Mouse (Mus musculus) myocyte (in vitro differentiated cells): Measurements from ENCODE around the gene Cul1. TPM values are rescaled to one million over a fixed set of nuclear protein-coding genes. Genes with fewer than 3 reads are reported as not detected.

ENCODE experiments used
- H3K27me3 ChIP-seq: one replicate; pipeline ENCODE4 v1.6.1; 2011; ENCODE audit not compliant: control insufficient read depth, insufficient read depth, insufficient read length
- H3K36me3 ChIP-seq: one replicate; pipeline ENCODE4 v1.6.1; 2011; ENCODE audit not compliant: control insufficient read depth, insufficient read depth
- H3K4me2 ChIP-seq: one replicate; pipeline ENCODE4 v1.6.1; 2011; ENCODE audit warnings: low read depth, control low read depth
- H3K4me3 ChIP-seq: one replicate; pipeline ENCODE4 v1.5.1; 2011; ENCODE audit warnings: mild to moderate bottlenecking, control low read depth, moderate library complexity
- H3K79me2 ChIP-seq: one replicate; pipeline ENCODE4 v1.6.1; 2011; ENCODE audit not compliant: control insufficient read depth, insufficient read depth
- H3ac ChIP-seq: one replicate; pipeline ENCODE4 v1.6.1; 2011; ENCODE audit not compliant: control insufficient read depth, insufficient read length
- CEBPB ChIP-seq: IDR thresholded peaks from 2 replicates; pipeline ENCODE4 v1.6.1; 2011; ENCODE audit warnings: mild to moderate bottlenecking, moderate library complexity; ENCODE audit not compliant: poor library complexity, insufficient read depth, severe bottlenecking
- E2F4 ChIP-seq: IDR thresholded peaks from one replicate; pipeline ENCODE4 v1.6.1; 2011; ENCODE audit warnings: mild to moderate bottlenecking, control low read depth, moderate library complexity; ENCODE audit not compliant: insufficient read depth
- MAX ChIP-seq: IDR thresholded peaks from one replicate; pipeline ENCODE4 v1.6.1; 2011; ENCODE audit warnings: low read depth, mild to moderate bottlenecking, control low read depth
- MYOD1 ChIP-seq, 3 experiments: IDR thresholded peaks; one replicate each; pipeline ENCODE4 v1.6.1; 2011; ENCODE audit warnings: control low read depth in 2 of 3, low read depth in 2 of 3, mild to moderate bottlenecking in 2 of 3, moderate library complexity in 1 of 3; ENCODE audit not compliant: insufficient read length in 2 of 3, control insufficient read depth in 1 of 3
- MYOG ChIP-seq, 3 experiments: IDR thresholded peaks; one replicate each; pipeline ENCODE4 v1.6.1; 2011; ENCODE audit warnings: control low read depth in 2 of 3, low read depth in 2 of 3, mild to moderate bottlenecking in 2 of 3; ENCODE audit not compliant: insufficient read length in 2 of 3, control insufficient read depth in 1 of 3, insufficient read depth in 1 of 3
- POLR2A ChIP-seq: IDR thresholded peaks from one replicate; pipeline ENCODE4 v1.6.1; 2011; ENCODE audit warnings: low read depth, mild to moderate bottlenecking, control low read depth, moderate library complexity; ENCODE audit not compliant: insufficient read length
- POLR2AphosphoS2 ChIP-seq: IDR thresholded peaks from one replicate; pipeline ENCODE4 v1.6.1; 2011; ENCODE audit warnings: low read depth, control low read depth; ENCODE audit not compliant: insufficient read length
- REST ChIP-seq: IDR thresholded peaks from one replicate; pipeline ENCODE4 v1.6.1; 2011; ENCODE audit warnings: mild to moderate bottlenecking, control low read depth, moderate library complexity; ENCODE audit not compliant: insufficient read depth, insufficient read length
- SRF ChIP-seq: IDR thresholded peaks from one replicate; pipeline ENCODE4 v1.6.1; 2011; ENCODE audit warnings: low read depth; ENCODE audit not compliant: control insufficient read depth, insufficient read length
- TCF12 ChIP-seq: IDR thresholded peaks from one replicate; pipeline ENCODE4 v1.6.1; 2011; ENCODE audit warnings: mild to moderate bottlenecking, control low read depth; ENCODE audit not compliant: poor library complexity, insufficient read depth, severe bottlenecking
- TCF3 ChIP-seq: IDR thresholded peaks from one replicate; pipeline ENCODE4 v1.6.1; 2011; ENCODE audit warnings: low read depth, control low read depth; ENCODE audit not compliant: insufficient read length
- USF1 ChIP-seq: IDR thresholded peaks from one replicate; pipeline ENCODE4 v1.6.1; 2011; ENCODE audit warnings: low read depth, mild to moderate bottlenecking, control low read depth, moderate library complexity
- polyA plus RNA-seq: library from polyadenylated mRNA; unstranded; fragments of >200 nt; fragmentation: generic; extraction: Trizol; gene quantifications from one replicate; pipeline ENCODE4 v1.2.1, GENCODE M21; 2012; ENCODE audit warnings: missing spikeins

Cul1 gene
- polyA plus RNA-seq, 1 experiment = 29.5 TPM

GRCm38 (mm10) chr6:47535333-47535732 is 82.1 kb downstream of the Cul1 start:
- Histone ChIP-seq H3K4me3 (no peak overlapping the region), H3K4me2 (no peak overlapping the region), H3K36me3 (peaks cover 31% of the 10 kb centered on the region), H3ac (no peak overlapping the region), H3K79me2 (no peaks in the 10 kb centered on the region), H3K27me3 (no peaks in the 10 kb centered on the region)
- TF ChIP-seq TCF3 (no peak), TCF12 (no peak), SRF (no peak), POLR2A (no peak), CEBPB (no peak), MYOG (IDR thresholded peaks at IDR 0.05; ENCODE audit: control insufficient read depth in 1 of 3, insufficient read depth in 1 of 3, insufficient read length in 2 of 3, low read depth in 2 of 3) (no peak), E2F4 (no peak), POLR2AphosphoS2 (no peak), USF1 (no peak), MAX (no peak), MYOD1 (IDR thresholded peaks at IDR 0.05; ENCODE audit: control insufficient read depth in 1 of 3, insufficient read length in 2 of 3, low read depth in 2 of 3) (no peak), REST (no peak)

GRCm38 (mm10) chr6:47552280-47552679 is 99.1 kb downstream of the Cul1 start:
- no peaks in the 10 kb centered on the region for H3K79me2 ChIP-seq
- TF ChIP-seq MAX = no peak
- TF ChIP-seq REST = no peak
- no peak for TF ChIP-seq USF1
- TF ChIP-seq MYOD1 (IDR thresholded peaks at IDR 0.05; ENCODE audit: control insufficient read depth in 1 of 3, insufficient read length in 2 of 3, low read depth in 2 of 3) = no peak
- TF ChIP-seq SRF = no peak
- no peak for TF ChIP-seq E2F4
- no peak for TF ChIP-seq POLR2A
- no peak for TF ChIP-seq MYOG (IDR thresholded peaks at IDR 0.05; ENCODE audit: control insufficient read depth in 1 of 3, insufficient read depth in 1 of 3, insufficient read length in 2 of 3, low read depth in 2 of 3)
- no peak for TF ChIP-seq CEBPB
- TF ChIP-seq POLR2AphosphoS2 = no peak
- no peak for TF ChIP-seq TCF12
- TF ChIP-seq TCF3 = no peak
- no peak overlapping the region for H3K4me2 ChIP-seq
- no peak overlapping the region for H3K4me3 ChIP-seq
- peaks cover 42% of the 10 kb centered on the region for H3K36me3 ChIP-seq
- no peaks in the 10 kb centered on the region for H3K27me3 ChIP-seq
- H3ac ChIP-seq = no peak overlapping the region

GRCm38 (mm10) chr6:47559287-47559686 is 106.1 kb downstream of the Cul1 start:
- no peak overlapping the region for H3K4me2 ChIP-seq
- no peak for TF ChIP-seq TCF3
- TF ChIP-seq E2F4 = no peak
- TF ChIP-seq MYOG (IDR thresholded peaks at IDR 0.05; ENCODE audit: control insufficient read depth in 1 of 3, insufficient read depth in 1 of 3, insufficient read length in 2 of 3, low read depth in 2 of 3) = no peak
- TF ChIP-seq USF1 = no peak
- no peak for TF ChIP-seq TCF12
- TF ChIP-seq MYOD1 (IDR thresholded peaks at IDR 0.05; ENCODE audit: control insufficient read depth in 1 of 3, insufficient read length in 2 of 3, low read depth in 2 of 3) = no peak
- TF ChIP-seq CEBPB = no peak
- TF ChIP-seq POLR2A = no peak
- no peak for TF ChIP-seq SRF
- TF ChIP-seq POLR2AphosphoS2 = no peak
- no peak for TF ChIP-seq REST
- TF ChIP-seq MAX = no peak
- no peaks in the 10 kb centered on the region for H3K79me2 ChIP-seq
- H3K36me3 ChIP-seq = peaks cover 22% of the 10 kb centered on the region
- H3K4me3 ChIP-seq = no peak overlapping the region
- no peak overlapping the region for H3ac ChIP-seq
- no peaks in the 10 kb centered on the region for H3K27me3 ChIP-seq

GRCm38 (mm10) chr6:47560407-47560806 is 107.2 kb downstream of the Cul1 start:
- TF ChIP-seq E2F4 (no peak), REST (no peak), MYOG (IDR thresholded peaks at IDR 0.05; ENCODE audit: control insufficient read depth in 1 of 3, insufficient read depth in 1 of 3, insufficient read length in 2 of 3, low read depth in 2 of 3) (no peak), POLR2AphosphoS2 (no peak), CEBPB (no peak), USF1 (no peak), TCF3 (no peak), MAX (no peak), TCF12 (no peak), MYOD1 (IDR thresholded peaks at IDR 0.05; ENCODE audit: control insufficient read depth in 1 of 3, insufficient read length in 2 of 3, low read depth in 2 of 3) (no peak), SRF (no peak), POLR2A (no peak)
- Histone ChIP-seq H3K27me3 (no peaks in the 10 kb centered on the region), H3K4me2 (no peak overlapping the region), H3K4me3 (no peak overlapping the region), H3ac (no peak overlapping the region), H3K79me2 (no peaks in the 10 kb centered on the region), H3K36me3 (peaks cover 20% of the 10 kb centered on the region)

- Histone ChIP-seq H3K36me3 (peaks cover 20% of the 10 kb centered on the region), H3K4me2 (no peak overlapping the region), H3K79me2 (no peaks in the 10 kb centered on the region), H3ac (no peak overlapping the region), H3K4me3 (no peak overlapping the region), H3K27me3 (no peaks in the 10 kb centered on the region)
- TF ChIP-seq E2F4 (no peak), POLR2A (no peak), USF1 (no peak), SRF (no peak), TCF12 (no peak), CEBPB (no peak), MYOD1 (IDR thresholded peaks at IDR 0.05; ENCODE audit: control insufficient read depth in 1 of 3, insufficient read length in 2 of 3, low read depth in 2 of 3) (no peak), MYOG (IDR thresholded peaks at IDR 0.05; ENCODE audit: control insufficient read depth in 1 of 3, insufficient read depth in 1 of 3, insufficient read length in 2 of 3, low read depth in 2 of 3) (no peak), TCF3 (no peak), MAX (no peak), POLR2AphosphoS2 (no peak), REST (no peak)
These were observed 107.6 kb downstream of the Cul1 start for GRCm38 (mm10) chr6:47560846-47561245.
